Mouse (Mus musculus) ES-Bruce4 (cell line): ENCODE measurements around the gene Psmc3ip. TPM values are rescaled to one million over a fixed set of nuclear protein-coding genes. Genes with fewer than 3 reads are reported as not detected.

Source experiments
- H3K27ac ChIP-seq: 2 replicates; pipeline ENCODE4 v1.5.1; 2012; ENCODE audit warnings: low read length, inconsistent platforms; ENCODE audit not compliant: insufficient read depth
- H3K27me3 ChIP-seq: 2 replicates; pipeline ENCODE4 v1.6.1; 2012; ENCODE audit warnings: mild to moderate bottlenecking, low read length, inconsistent platforms; ENCODE audit not compliant: control insufficient read depth, poor library complexity, insufficient read depth, severe bottlenecking
- H3K36me3 ChIP-seq: 2 replicates; pipeline ENCODE4 v1.6.1; 2012; ENCODE audit warnings: inconsistent platforms, mild to moderate bottlenecking, low read length, moderate library complexity; ENCODE audit not compliant: control insufficient read depth, poor library complexity, insufficient read depth, severe bottlenecking
- H3K4me1 ChIP-seq: one replicate; pipeline ENCODE4 v1.8.1; 2011; ENCODE audit warnings: low read length; ENCODE audit not compliant: control insufficient read depth, insufficient read depth
- H3K4me3 ChIP-seq: 2 replicates; pipeline ENCODE4 v1.5.1; 2011; ENCODE audit warnings: low read depth, mild to moderate bottlenecking, low read length
- H3K9ac ChIP-seq: 2 replicates; pipeline ENCODE4 v1.6.1; 2012; ENCODE audit warnings: low read depth, mild to moderate bottlenecking, inconsistent platforms; ENCODE audit not compliant: poor library complexity, severe bottlenecking
- H3K9me3 ChIP-seq: replicated peaks from 2 replicates; pipeline ENCODE4 v1.6.1; 2012; ENCODE audit warnings: mild to moderate bottlenecking, low read length, inconsistent platforms; ENCODE audit not compliant: control insufficient read depth, poor library complexity, insufficient read depth, severe bottlenecking
- CTCF ChIP-seq: IDR thresholded peaks from one replicate; pipeline ENCODE4 v1.8.1; 2011; ENCODE audit warnings: low read depth, low read length
- EP300 ChIP-seq: IDR thresholded peaks from 2 replicates; pipeline ENCODE4 v1.6.1; 2011; ENCODE audit warnings: low read depth, low read length; ENCODE audit not compliant: insufficient read depth
- POLR2A ChIP-seq: IDR thresholded peaks from one replicate; pipeline ENCODE4 v1.8.1; 2011; ENCODE audit warnings: low read length; ENCODE audit not compliant: insufficient read depth
- polyA plus RNA-seq: library from polyadenylated mRNA; stranded (reverse); fragments of >200 nt; gene quantifications from 2 replicates; pipeline ENCODE4 v1.2.4, GENCODE M21; 2011; ENCODE audit warnings: low read depth; ENCODE audit not compliant: missing spikeins, insufficient read depth, insufficient read length

The Psmc3ip gene
- polyA plus RNA-seq, 1 experiment = 35.1 TPM

GRCm38 (mm10) chr11:101062165-101062884 is 32.9 kb downstream of the Psmc3ip start:
- Histone ChIP-seq H3K36me3 (no peaks in the 10 kb centered on the region), H3K9ac (no peak overlapping the region), H3K27ac (no peak overlapping the region)

GRCm38 (mm10) chr11:101061049-101061448 is 34.2 kb downstream of the Psmc3ip start:
- Histone ChIP-seq H3K27ac (no peak overlapping the region), H3K9ac (no peak overlapping the region), H3K27me3 (no peaks in the 10 kb centered on the region), H3K36me3 (no peaks in the 10 kb centered on the region), H3K4me3 (no peak overlapping the region), H3K4me1 (peaks cover 4% of the 10 kb centered on the region), H3K9me3 (no peaks in the 10 kb centered on the region)
- TF ChIP-seq EP300 (no peak), CTCF (no peak), POLR2A (no peak)

More at GRCm38 (mm10) chr11:101062165-101062884, 32.9 kb downstream of the Psmc3ip start:
- Histone ChIP-seq H3K9me3 (no peaks in the 10 kb centered on the region), H3K4me3 (no peak overlapping the region), H3K4me1 (peaks cover 4% of the 10 kb centered on the region), H3K27me3 (no peaks in the 10 kb centered on the region)
- TF ChIP-seq EP300 = no peak
- TF ChIP-seq CTCF = no peak
- no peak for TF ChIP-seq POLR2A

- H3K9ac ChIP-seq = no peak overlapping the region
- H3K9me3 ChIP-seq = no peaks in the 10 kb centered on the region
- H3K27ac ChIP-seq = no peak overlapping the region
- H3K27me3 ChIP-seq = no peaks in the 10 kb centered on the region
- peaks cover 4% of the 10 kb centered on the region for H3K4me1 ChIP-seq
- no peak overlapping the region for H3K4me3 ChIP-seq
- no peaks in the 10 kb centered on the region for H3K36me3 ChIP-seq
- TF ChIP-seq CTCF (no peak), POLR2A (no peak), EP300 (no peak)
Measured at GRCm38 (mm10) chr11:101060126-101060525, 35.1 kb downstream of the Psmc3ip start.

DNA sequence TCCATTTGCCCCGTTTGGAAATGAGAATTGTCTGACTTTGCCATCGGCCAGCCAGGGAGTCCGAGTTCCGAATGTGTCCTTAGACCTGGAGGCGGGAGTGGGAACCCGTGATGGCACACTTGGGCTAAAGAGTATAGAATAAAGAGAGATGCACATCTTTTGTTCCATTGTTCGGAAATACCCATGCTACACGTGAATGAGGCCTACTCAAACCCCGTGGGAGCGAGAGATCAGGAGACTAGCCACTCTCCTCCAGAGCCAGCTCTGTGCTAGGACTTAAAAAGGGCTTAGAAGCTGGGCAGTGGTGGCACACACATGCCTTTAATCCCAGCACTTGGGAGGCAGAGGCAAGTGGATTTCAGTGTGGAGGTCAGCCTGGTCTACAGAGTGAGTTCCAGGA is 35.8 kb downstream of the Psmc3ip start:
- TF ChIP-seq EP300 = no peak
- TF ChIP-seq CTCF = no peak
- TF ChIP-seq POLR2A = no peak
- Histone ChIP-seq H3K9me3 (no peaks in the 10 kb centered on the region), H3K4me1 (peaks cover 4% of the 10 kb centered on the region), H3K27ac (no peak overlapping the region), H3K4me3 (no peak overlapping the region), H3K27me3 (no peaks in the 10 kb centered on the region), H3K36me3 (no peaks in the 10 kb centered on the region), H3K9ac (no peak overlapping the region)

DNA sequence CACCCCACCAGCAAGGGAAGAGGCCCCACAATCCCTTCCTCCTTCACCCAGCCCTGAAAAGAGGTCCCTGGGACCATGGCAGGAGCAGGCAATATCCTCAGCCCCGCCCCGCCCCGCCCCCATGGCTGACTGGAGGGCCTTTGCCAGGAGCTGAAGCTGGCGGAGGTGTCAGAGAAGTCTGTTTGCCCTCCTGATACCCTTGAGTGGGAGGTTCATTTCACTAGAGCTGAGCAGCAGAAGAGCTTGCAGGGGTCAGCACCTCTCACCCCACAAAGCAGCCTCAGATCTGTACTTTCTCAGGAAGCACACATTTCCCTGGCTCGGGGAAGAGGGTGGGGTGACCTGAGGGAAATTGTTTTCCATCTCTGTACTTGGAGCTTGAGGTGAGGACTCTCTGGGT is 36.5 kb downstream of the Psmc3ip start:
- Histone ChIP-seq H3K27me3 (no peaks in the 10 kb centered on the region), H3K9ac (no peak overlapping the region), H3K36me3 (no peaks in the 10 kb centered on the region), H3K27ac (no peak overlapping the region), H3K4me3 (no peak overlapping the region), H3K9me3 (no peaks in the 10 kb centered on the region), H3K4me1 (peaks cover 4% of the 10 kb centered on the region)
- TF ChIP-seq POLR2A (no peak), CTCF (no peak), EP300 (no peak)

GRCm38 (mm10) chr11:101057860-101058259 is 37.4 kb downstream of the Psmc3ip start:
- peak; percentile 71 for TF ChIP-seq CTCF
- no peak for TF ChIP-seq EP300
- TF ChIP-seq POLR2A = no peak
- no peaks in the 10 kb centered on the region for H3K9me3 ChIP-seq

More at GRCm38 (mm10) chr11:101057860-101058259, 37.4 kb downstream of the Psmc3ip start:
- no peak overlapping the region for H3K27ac ChIP-seq
- no peak overlapping the region for H3K9ac ChIP-seq
- H3K27me3 ChIP-seq = no peaks in the 10 kb centered on the region
- H3K4me3 ChIP-seq = no peak overlapping the region
- H3K36me3 ChIP-seq = no peaks in the 10 kb centered on the region
- peaks cover 3% of the 10 kb centered on the region for H3K4me1 ChIP-seq
